Mouse (Mus musculus) CH12.LX (cell line): ENCODE results near the gene Sytl1. TPM values are rescaled to one million over a fixed set of nuclear protein-coding genes. Genes with fewer than 3 reads are reported as not detected.

Source experiments
- DNase-seq: peaks from one replicate; pipeline ENCODE4 v3.0.0-alpha.2; 2013; ENCODE audit errors: extremely low read depth
- H3K27ac ChIP-seq: 2 replicates; pipeline ENCODE4 v1.5.1; 2012; ENCODE audit warnings: low read depth, mild to moderate bottlenecking, control low read depth, moderate library complexity; ENCODE audit not compliant: insufficient read depth
- H3K27me3 ChIP-seq: replicated peaks from 2 replicates; pipeline ENCODE3; 2012; ENCODE audit warnings: inconsistent platforms
- H3K36me3 ChIP-seq, 2 experiments: replicated peaks in 1 of 2; 2 replicates each; pipeline versions ENCODE3 to v1.6.1; 2012; ENCODE audit warnings: inconsistent platforms in 1 of 2, low read length in 1 of 2, mild to moderate bottlenecking in 1 of 2, mixed read lengths in 1 of 2, moderate library complexity in 1 of 2; ENCODE audit not compliant: control insufficient read depth in 1 of 2, insufficient read depth in 1 of 2
- H3K4me1 ChIP-seq, 2 experiments: 2 replicates each; pipeline ENCODE4 v1.6.1; 2012; ENCODE audit warnings: inconsistent platforms in 1 of 2, moderate library complexity in 1 of 2; ENCODE audit not compliant: insufficient read depth in 2 of 2, control insufficient read depth in 1 of 2
- H3K4me2 ChIP-seq: 2 replicates; pipeline ENCODE4 v1.6.1; 2012; ENCODE audit warnings: low read depth, mild to moderate bottlenecking, control low read depth; ENCODE audit not compliant: poor library complexity, insufficient read depth, severe bottlenecking
- H3K4me3 ChIP-seq, 3 experiments: fragments of 150-350 bp in 1 of 3; sonication (generic) in 1 of 3; replicated peaks in 1 of 3; 2 replicates each; pipeline versions ENCODE3 to v1.5.1; 2011 to 2012; ENCODE audit warnings: low read depth in 2 of 3, low read length in 2 of 3, mild to moderate bottlenecking in 2 of 3, moderate library complexity in 2 of 3, control low read depth in 1 of 3, improper control_type of control experiment in 1 of 3, inconsistent platforms in 1 of 3, mixed read lengths in 1 of 3; ENCODE audit not compliant: poor library complexity in 1 of 3
- H3K79me2 ChIP-seq: replicated peaks from 2 replicates; pipeline ENCODE4 v1.6.1; 2012; ENCODE audit warnings: mild to moderate bottlenecking, moderate library complexity; ENCODE audit not compliant: control insufficient read depth, poor library complexity, insufficient read depth, severe bottlenecking; ENCODE audit errors: extremely low read depth
- H3K9ac ChIP-seq: 2 replicates; pipeline ENCODE4 v1.6.1; 2012; ENCODE audit warnings: low read depth, mild to moderate bottlenecking, control low read depth, moderate library complexity; ENCODE audit not compliant: insufficient read depth
- H3K9me3 ChIP-seq: replicated peaks from 2 replicates; pipeline ENCODE3; 2012; ENCODE audit warnings: low read length, inconsistent platforms, mixed read lengths
- CHD2 ChIP-seq: IDR thresholded peaks from 2 replicates; pipeline ENCODE4 v1.6.1; 2011; ENCODE audit warnings: low read length, improper control_type of control experiment
- CTCF ChIP-seq, 2 experiments: IDR thresholded peaks in 1 of 2; conservative IDR thresholded peaks in 1 of 2; 2 replicates each; pipeline ENCODE4 v1.5.1; 2011 to 2012; ENCODE audit warnings: low read depth in 2 of 2, low read length in 2 of 2, improper control_type of control experiment in 1 of 2, inconsistent platforms in 1 of 2, mild to moderate bottlenecking in 1 of 2, moderate library complexity in 1 of 2
- E2F4 ChIP-seq: IDR thresholded peaks from 2 replicates; pipeline ENCODE4 v1.6.1; 2011; ENCODE audit warnings: low read depth, low read length, improper control_type of control experiment; ENCODE audit not compliant: insufficient replicate concordance
- ELF1 ChIP-seq: IDR thresholded peaks from 2 replicates; pipeline ENCODE4 v1.6.1; 2014; ENCODE audit warnings: low read depth, mild to moderate bottlenecking, inconsistent platforms, low read length, improper control_type of control experiment
- ETS1 ChIP-seq: conservative IDR thresholded peaks from 2 replicates; pipeline ENCODE4 v1.6.1; 2012; ENCODE audit warnings: low read depth, mild to moderate bottlenecking, inconsistent platforms, low read length, improper control_type of control experiment, moderate library complexity
- GABPA ChIP-seq: IDR thresholded peaks from 2 replicates; pipeline ENCODE4 v1.6.1; 2012; ENCODE audit warnings: low read depth, low read length, improper control_type of control experiment, inconsistent platforms; ENCODE audit not compliant: insufficient replicate concordance
- IRF4 ChIP-seq: IDR thresholded peaks from 2 replicates; pipeline ENCODE4 v1.6.1; 2014; ENCODE audit warnings: low read depth, mild to moderate bottlenecking, inconsistent platforms, low read length, improper control_type of control experiment
- JUN ChIP-seq: IDR thresholded peaks from 2 replicates; pipeline ENCODE4 v1.6.1; 2011; ENCODE audit warnings: low read depth, mild to moderate bottlenecking, low read length, improper control_type of control experiment, moderate library complexity; ENCODE audit not compliant: insufficient read depth
- MAZ ChIP-seq: IDR thresholded peaks from 2 replicates; pipeline ENCODE4 v1.6.1; 2012; ENCODE audit warnings: low read depth, mild to moderate bottlenecking, inconsistent platforms, low read length, improper control_type of control experiment, moderate library complexity
- MEF2A ChIP-seq: IDR thresholded peaks from 2 replicates; pipeline ENCODE4 v1.6.1; 2014; ENCODE audit warnings: low read depth, mild to moderate bottlenecking, inconsistent platforms, low read length, improper control_type of control experiment, borderline replicate concordance
- MXI1 ChIP-seq: IDR thresholded peaks from 2 replicates; pipeline ENCODE4 v1.6.1; 2011; ENCODE audit warnings: mild to moderate bottlenecking, low read depth, low read length, improper control_type of control experiment
- MYC ChIP-seq: IDR thresholded peaks from 2 replicates; pipeline ENCODE4 v1.6.1; 2011; ENCODE audit warnings: low read depth, mild to moderate bottlenecking, improper control_type of control experiment, low read length
- POLR2A ChIP-seq: IDR thresholded peaks from 2 replicates; pipeline ENCODE4 v1.6.1; 2011; ENCODE audit warnings: low read depth, mild to moderate bottlenecking, improper control_type of control experiment, low read length
- POLR2AphosphoS2 ChIP-seq: IDR thresholded peaks from 2 replicates; pipeline ENCODE4 v1.6.1; 2011; ENCODE audit warnings: low read depth, low read length, improper control_type of control experiment
- RAD21 ChIP-seq: IDR thresholded peaks from 2 replicates; pipeline ENCODE4 v1.6.1; 2011; ENCODE audit warnings: low read depth, mild to moderate bottlenecking, low read length, improper control_type of control experiment, moderate library complexity
- SIN3A ChIP-seq: IDR thresholded peaks from 2 replicates; pipeline ENCODE4 v1.6.1; 2012; ENCODE audit warnings: low read length, improper control_type of control experiment, inconsistent platforms
- SMC3 ChIP-seq: IDR thresholded peaks from 2 replicates; pipeline ENCODE4 v1.6.1; 2011; ENCODE audit warnings: low read depth, low read length, improper control_type of control experiment
- UBTF ChIP-seq: IDR thresholded peaks from 2 replicates; pipeline ENCODE4 v1.6.1; 2012; ENCODE audit warnings: low read depth, mild to moderate bottlenecking, inconsistent platforms, low read length, improper control_type of control experiment, moderate library complexity
- USF1 ChIP-seq: IDR thresholded peaks from 2 replicates; pipeline ENCODE4 v1.6.1; 2014; ENCODE audit warnings: low read depth, mild to moderate bottlenecking, inconsistent platforms, low read length, improper control_type of control experiment
- ZC3H11A ChIP-seq: IDR thresholded peaks from 2 replicates; pipeline ENCODE4 v1.6.1; 2012; ENCODE audit warnings: low read depth, mild to moderate bottlenecking, inconsistent platforms, low read length, improper control_type of control experiment
- ZKSCAN1 ChIP-seq: IDR thresholded peaks from 2 replicates; pipeline ENCODE4 v1.6.1; 2012; ENCODE audit warnings: low read depth, inconsistent platforms, low read length, improper control_type of control experiment, borderline replicate concordance
- ZNF384 ChIP-seq: IDR thresholded peaks from 2 replicates; pipeline ENCODE4 v1.6.1; 2012; ENCODE audit warnings: low read depth, low read length, improper control_type of control experiment, inconsistent platforms
- dilution Hi-C: fragments of 300-500 bp; cut with MboI; formaldehyde crosslinking; loops from 2 replicates; pipeline ENCODE4 v1.14.3; 2020; ENCODE audit warnings: low sequenced_read_pairs; ENCODE audit not compliant: extremely low pct_unique_long_range_greater_than_20kb, extremely low pct_ligation_motif_present
- in situ Hi-C: fragments of 300-500 bp; cut with MboI; formaldehyde crosslinking; loops from 3 replicates; pipeline ENCODE4 v1.14.3; 2019; ENCODE audit warnings: low sequenced_read_pairs, low pct_ligation_motif_present, low pct_unique_long_range_greater_than_20kb, mixed read lengths
- polyA plus RNA-seq: library from polyadenylated mRNA; unstranded; fragments of >175 nt; gene quantifications from 2 replicates; pipeline ENCODE4 v1.2.1, GENCODE M21; 2012; ENCODE audit warnings: low read depth; ENCODE audit not compliant: insufficient read length
- total RNA-seq, 2 experiments: library from RNA; depleted of rRNA; stranded (reverse); fragments of 300-350 nt in 1 of 2; fragments of >200 nt in 1 of 2; gene quantifications; 2 replicates each; pipeline ENCODE4 v1.2.3; 2012 to 2014

Sytl1 gene
- total and polyA plus RNA-seq, 3 experiments = 8.2 to 20.0 (median 12.1) TPM

DNA sequence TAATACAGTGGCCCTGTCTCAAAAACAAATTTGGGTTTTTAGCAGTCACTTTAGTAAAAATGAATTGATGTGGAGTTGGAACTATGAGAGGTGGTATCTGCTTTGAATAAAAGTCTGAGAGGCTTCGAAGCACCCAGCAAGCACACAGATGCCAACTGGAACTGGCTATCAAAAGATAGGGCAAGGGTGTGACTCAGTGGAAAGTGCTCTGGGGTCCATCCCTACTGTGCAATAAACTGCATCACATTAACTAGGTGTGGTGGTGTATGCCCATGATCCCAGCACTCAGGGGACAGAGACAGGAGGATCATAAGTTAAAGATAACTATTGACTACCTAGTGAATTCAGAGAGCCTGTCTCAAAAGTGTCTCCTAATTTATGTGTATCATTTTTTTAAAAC is 28.3 kb upstream of the Sytl1 start:
- Histone ChIP-seq H3K4me3 (no peak overlapping the region), H3K27me3 (no peaks in the 10 kb centered on the region), H3K27ac (no peak overlapping the region), H3K9me3 (no peaks in the 10 kb centered on the region), H3K4me1 (peaks cover 4 to 42% of the 10 kb centered on the region in 2 experiments), H3K9ac (no peak overlapping the region), H3K79me2 (no peaks in the 10 kb centered on the region), H3K4me2 (no peak overlapping the region), H3K36me3 (peaks cover 14 to 35% of the 10 kb centered on the region in 2 experiments)
- in situ Hi-C loops = no loop called here
- no peak for TF ChIP-seq IRF4
- TF ChIP-seq MYC = no peak
- no peak for TF ChIP-seq POLR2A
- DNase-seq = no peak
- dilution Hi-C loops = no loop called here

DNA sequence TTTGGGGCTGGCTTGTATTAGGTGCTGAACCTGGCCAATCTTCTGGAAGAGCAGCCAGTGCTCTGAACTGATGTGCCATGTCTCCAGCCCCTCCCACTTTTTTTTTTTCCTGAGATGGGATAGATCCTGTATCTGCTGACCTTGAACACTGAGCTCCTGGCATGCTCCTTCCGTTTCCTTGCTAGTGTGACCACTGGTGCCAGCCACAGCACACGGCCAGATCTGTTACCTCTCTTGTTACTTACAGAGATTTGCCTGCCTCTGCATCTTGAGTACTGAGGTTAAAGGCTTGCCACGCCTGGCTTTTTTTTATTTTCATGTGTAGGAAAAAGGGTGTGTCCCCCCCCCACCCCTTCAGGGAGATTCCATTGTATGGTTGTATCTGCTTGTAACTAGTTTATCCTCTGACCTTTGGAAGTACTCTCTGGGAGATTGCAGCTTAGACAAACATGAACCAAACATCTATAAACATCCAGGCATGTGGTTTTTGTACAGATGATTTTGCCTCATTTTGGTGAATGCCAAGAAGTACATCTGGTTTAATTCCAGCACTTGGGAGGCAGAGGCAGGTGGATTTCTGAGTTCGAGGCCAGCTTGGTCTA is 23.7 kb upstream of the Sytl1 start:
- DNase-seq = no peak
- no peak overlapping the region for H3K4me2 ChIP-seq
- no peaks in the 10 kb centered on the region for H3K79me2 ChIP-seq
- H3K27me3 ChIP-seq = no peaks in the 10 kb centered on the region
- no peak overlapping the region for H3K9ac ChIP-seq
- no peak overlapping the region for H3K4me3 ChIP-seq
- no peak overlapping the region for H3K27ac ChIP-seq
- in situ Hi-C loops = no loop called here
- peaks cover 0 to 17% of the 10 kb centered on the region in 2 experiments; a peak in 2 of 4 replicates for H3K4me1 ChIP-seq
- TF ChIP-seq JUN (no peak), CTCF (conservative IDR thresholded peaks at IDR 0.05 in 1 of 2, IDR thresholded peaks at IDR 0.05 in 1 of 2; ENCODE audit: low read depth in 2 of 2, low read length in 2 of 2) (no peak), CHD2 (no peak), MYC (no peak), ZNF384 (no peak), POLR2AphosphoS2 (no peak), SIN3A (no peak), MXI1 (no peak), UBTF (no peak), POLR2A (no peak), RAD21 (no peak), ETS1 (no peak), ELF1 (no peak)
- dilution Hi-C loops = no loop called here
- no peaks in the 10 kb centered on the region for H3K9me3 ChIP-seq
- H3K36me3 ChIP-seq = no peaks in the 10 kb centered on the region

DNA sequence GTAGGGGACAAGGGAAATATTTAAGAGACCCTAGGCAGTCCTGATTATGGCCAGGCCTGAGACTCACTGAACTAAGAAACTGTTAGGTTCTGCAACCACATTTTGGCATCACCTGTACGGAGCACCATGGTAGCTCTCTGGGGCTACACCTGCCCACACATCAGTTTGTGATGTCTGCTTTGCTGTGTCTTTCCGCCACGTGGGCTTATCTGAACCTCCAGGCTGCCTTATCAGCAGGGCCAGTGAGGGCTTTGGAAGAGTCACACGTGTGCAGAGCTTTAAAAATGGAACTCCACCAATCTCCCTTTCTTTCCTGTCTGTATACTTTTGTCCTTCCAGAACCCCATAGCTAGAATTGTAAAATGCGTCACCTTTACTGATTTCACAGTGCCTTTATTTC is 23.0 kb upstream of the Sytl1 start:
- no peaks in the 10 kb centered on the region for H3K36me3 ChIP-seq
- no peak for DNase-seq
- no peak overlapping the region for H3K9ac ChIP-seq
- no peak overlapping the region for H3K4me3 ChIP-seq
- in situ Hi-C loops (no loop called here), dilution Hi-C loops (no loop called here)
- H3K4me2 ChIP-seq = no peak overlapping the region
- TF ChIP-seq ZKSCAN1 (no peak), MAZ (no peak), MEF2A (no peak), GABPA (no peak), JUN (no peak), USF1 (no peak), ZC3H11A (no peak), POLR2A (no peak), SMC3 (no peak), E2F4 (no peak)
- H3K79me2 ChIP-seq = no peaks in the 10 kb centered on the region
- H3K27ac ChIP-seq = no peak overlapping the region
- no peaks in the 10 kb centered on the region for H3K27me3 ChIP-seq
- H3K9me3 ChIP-seq = no peaks in the 10 kb centered on the region
- H3K4me1 ChIP-seq = peaks cover 0 to 17% of the 10 kb centered on the region in 2 experiments; a peak in 2 of 4 replicates
